Mouse (Mus musculus): ENCODE measurements at regions not wholly inside any gene's neighbourhood (a gene's known extent, or its start where the extent isn't known, plus 50 kb on each side); places are given as distances from the start of the nearest gene placed in this dataset.

DNA sequence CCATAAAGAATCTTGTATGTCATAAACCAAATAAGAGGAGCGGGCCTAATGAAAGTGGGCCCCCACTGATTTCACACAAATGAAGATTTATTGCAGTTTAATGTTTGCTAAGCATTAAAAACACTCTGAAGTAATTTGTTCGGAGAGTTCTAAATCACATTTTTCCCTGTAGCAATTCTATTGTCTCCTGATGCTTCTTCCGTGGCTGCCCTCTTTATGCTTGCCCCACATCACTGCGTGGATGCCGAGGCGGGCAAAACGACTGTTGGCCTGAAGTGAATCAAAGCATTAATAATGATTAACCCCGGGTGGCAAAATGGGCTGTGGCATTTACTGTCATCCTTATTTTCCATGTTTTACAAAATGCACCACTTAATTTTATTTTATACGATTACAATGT, 134.9 kb upstream of the E2f7 start:
- no peak for TF ChIP-seq CTCF (IDR thresholded peaks at IDR 0.05; ENCODE audit: low read depth)
- TF ChIP-seq EP300 (IDR thresholded peaks at IDR 0.05; ENCODE audit: low read depth): no peak
- no peak overlapping the region for H3K4me2 ChIP-seq (ENCODE audit: low read depth)
- no peaks in the 10 kb centered on the region for H3K36me3 ChIP-seq (replicated peaks; ENCODE audit: control insufficient read depth, insufficient read depth, low read depth)
- 71% methylated on average over 9 of the region's 9 CpGs for WGBS (ENCODE audit: insufficient replicate concordance)
- H3K27me3 ChIP-seq (ENCODE audit: control insufficient read depth, insufficient read depth, low read length): no peaks in the 10 kb centered on the region
- no peaks in the 10 kb centered on the region for H3K4me1 ChIP-seq (replicated peaks; ENCODE audit: control insufficient read depth in 2 of 2, insufficient read depth in 2 of 2, low read length in 1 of 2)
- H3K9me3 ChIP-seq (ENCODE audit: control insufficient read depth, low read length): no peaks in the 10 kb centered on the region
- no peak overlapping the region for H3K4me3 ChIP-seq (ENCODE audit: insufficient read depth in 1 of 2, low read depth in 2 of 2, low read length in 2 of 2)
- no peak overlapping the region for H3K9ac ChIP-seq (replicated peaks)
- ATAC-seq (ENCODE audit: insufficient read depth) (no peak), DNase-seq (ENCODE audit: low read depth in 3 of 3, low spot score in 3 of 3) (no peak)
- H3K27ac ChIP-seq: no peak overlapping the region

DNA sequence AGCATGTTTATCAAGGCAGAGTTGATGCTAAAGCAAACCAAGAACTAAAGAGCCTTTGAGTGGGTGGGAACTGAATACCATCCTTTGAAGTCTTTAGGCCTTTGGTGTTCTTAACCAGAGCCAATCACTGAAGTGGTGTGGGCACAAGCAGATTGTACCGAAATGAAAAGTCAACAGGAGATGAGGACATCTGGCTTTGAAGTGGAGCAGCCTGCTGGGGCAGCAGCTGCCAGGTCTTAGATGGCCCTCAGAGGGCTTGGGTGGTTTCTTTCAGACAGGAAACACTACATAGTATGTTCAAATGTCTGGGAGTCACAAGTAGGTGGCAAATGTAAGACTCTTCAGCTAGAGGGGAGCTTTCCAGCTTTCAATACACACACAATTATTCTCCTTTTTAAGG, 128.2 kb upstream of the E2f7 start:
- DNase-seq (ENCODE audit: low read depth in 3 of 3, low spot score in 3 of 3) (no peak), ATAC-seq (ENCODE audit: insufficient read depth) (no peak)
- Histone ChIP-seq H3K27me3 (ENCODE audit: control insufficient read depth, insufficient read depth, low read length) (no peaks in the 10 kb centered on the region), H3K4me3 (ENCODE audit: insufficient read depth in 1 of 2, low read depth in 2 of 2, low read length in 2 of 2) (no peak overlapping the region), H3K27ac (no peak overlapping the region), H3K4me2 (ENCODE audit: low read depth) (no peak overlapping the region), H3K9ac (replicated peaks) (no peak overlapping the region), H3K9me3 (ENCODE audit: control insufficient read depth, low read length) (no peaks in the 10 kb centered on the region), H3K4me1 (replicated peaks; ENCODE audit: control insufficient read depth in 2 of 2, insufficient read depth in 2 of 2, low read length in 1 of 2) (no peaks in the 10 kb centered on the region), H3K36me3 (replicated peaks; ENCODE audit: control insufficient read depth, insufficient read depth, low read depth) (no peaks in the 10 kb centered on the region)
- TF ChIP-seq EP300 (IDR thresholded peaks at IDR 0.05; ENCODE audit: low read depth): no peak
- TF ChIP-seq CTCF (IDR thresholded peaks at IDR 0.05; ENCODE audit: low read depth): no peak
- WGBS (ENCODE audit: insufficient replicate concordance): 32% methylated on average over 1 of the region's 1 CpGs

DNA sequence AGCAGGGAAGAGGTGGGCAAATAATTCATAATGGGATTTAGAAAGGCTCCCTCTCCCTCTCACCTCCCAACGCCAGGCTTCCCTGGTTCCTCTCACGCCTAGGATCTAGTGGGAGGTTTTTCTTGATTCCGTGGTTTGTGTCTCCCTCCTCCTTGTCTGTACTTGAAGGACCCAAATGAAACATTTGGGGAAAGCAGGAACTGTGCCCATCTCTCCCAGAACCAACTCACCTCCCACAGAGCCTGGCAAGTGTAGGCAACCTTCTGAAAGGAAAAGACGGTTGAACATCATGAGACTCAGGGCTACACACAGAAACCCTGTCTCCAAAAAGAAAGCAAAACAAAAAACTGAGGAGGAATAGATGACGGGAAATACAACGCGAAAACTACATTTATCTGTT, 126.0 kb upstream of the E2f7 start:
- H3K4me2 ChIP-seq (ENCODE audit: low read depth): no peak overlapping the region
- no peaks in the 10 kb centered on the region for H3K9me3 ChIP-seq (ENCODE audit: control insufficient read depth, low read length)
- no peaks in the 10 kb centered on the region for H3K27me3 ChIP-seq (ENCODE audit: control insufficient read depth, insufficient read depth, low read length)
- 58% methylated on average over 7 of the region's 7 CpGs for WGBS (ENCODE audit: insufficient replicate concordance)
- no peak for TF ChIP-seq EP300 (IDR thresholded peaks at IDR 0.05; ENCODE audit: low read depth)
- no peak for TF ChIP-seq CTCF (IDR thresholded peaks at IDR 0.05; ENCODE audit: low read depth)
- H3K4me1 ChIP-seq (replicated peaks; ENCODE audit: control insufficient read depth in 2 of 2, insufficient read depth in 2 of 2, low read length in 1 of 2): no peaks in the 10 kb centered on the region
- DNase-seq (ENCODE audit: low read depth in 3 of 3, low spot score in 3 of 3): no peak
- H3K36me3 ChIP-seq (replicated peaks; ENCODE audit: control insufficient read depth, insufficient read depth, low read depth): no peaks in the 10 kb centered on the region
- no peak overlapping the region for H3K27ac ChIP-seq
- ATAC-seq (ENCODE audit: insufficient read depth): no peak
- no peak overlapping the region for H3K9ac ChIP-seq (replicated peaks)
- H3K4me3 ChIP-seq (ENCODE audit: insufficient read depth in 1 of 2, low read depth in 2 of 2, low read length in 2 of 2): no peak overlapping the region

DNA sequence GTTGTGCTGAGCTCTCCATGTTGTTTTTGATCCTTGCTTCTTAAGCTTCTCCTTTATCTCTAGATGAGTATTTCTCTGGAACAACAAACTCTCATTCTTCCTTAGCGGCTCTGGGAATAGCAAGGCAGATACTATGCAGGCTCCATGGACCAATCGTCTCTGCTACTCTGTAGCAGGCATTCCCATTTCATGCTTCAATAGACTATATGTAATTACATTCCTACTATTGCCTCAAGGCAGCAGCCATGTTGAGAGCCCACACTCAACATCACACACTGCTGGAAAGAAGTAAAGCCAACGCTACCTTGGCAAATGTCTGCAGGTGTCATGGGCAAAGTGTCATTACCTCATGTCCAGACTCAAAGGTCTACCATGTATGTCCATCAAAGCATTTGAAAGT, 119.6 kb upstream of the E2f7 start:
- H3K4me1 ChIP-seq (replicated peaks; ENCODE audit: control insufficient read depth in 2 of 2, insufficient read depth in 2 of 2, low read length in 1 of 2): no peaks in the 10 kb centered on the region
- no peaks in the 10 kb centered on the region for H3K27me3 ChIP-seq (ENCODE audit: control insufficient read depth, insufficient read depth, low read length)
- no peaks in the 10 kb centered on the region for H3K9me3 ChIP-seq (ENCODE audit: control insufficient read depth, low read length)
- no peak overlapping the region for H3K4me2 ChIP-seq (ENCODE audit: low read depth)
- H3K9ac ChIP-seq (replicated peaks): no peak overlapping the region
- ATAC-seq (ENCODE audit: insufficient read depth) (no peak), DNase-seq (ENCODE audit: low read depth in 3 of 3, low spot score in 3 of 3) (no peak)
- no peak overlapping the region for H3K4me3 ChIP-seq (ENCODE audit: insufficient read depth in 1 of 2, low read depth in 2 of 2, low read length in 2 of 2)
- 62% methylated on average over 3 of the region's 3 CpGs for WGBS (ENCODE audit: insufficient replicate concordance)
- no peak overlapping the region for H3K27ac ChIP-seq
- no peak for TF ChIP-seq EP300 (IDR thresholded peaks at IDR 0.05; ENCODE audit: low read depth)
- no peak for TF ChIP-seq CTCF (IDR thresholded peaks at IDR 0.05; ENCODE audit: low read depth)
- H3K36me3 ChIP-seq (replicated peaks; ENCODE audit: control insufficient read depth, insufficient read depth, low read depth): no peaks in the 10 kb centered on the region

DNA sequence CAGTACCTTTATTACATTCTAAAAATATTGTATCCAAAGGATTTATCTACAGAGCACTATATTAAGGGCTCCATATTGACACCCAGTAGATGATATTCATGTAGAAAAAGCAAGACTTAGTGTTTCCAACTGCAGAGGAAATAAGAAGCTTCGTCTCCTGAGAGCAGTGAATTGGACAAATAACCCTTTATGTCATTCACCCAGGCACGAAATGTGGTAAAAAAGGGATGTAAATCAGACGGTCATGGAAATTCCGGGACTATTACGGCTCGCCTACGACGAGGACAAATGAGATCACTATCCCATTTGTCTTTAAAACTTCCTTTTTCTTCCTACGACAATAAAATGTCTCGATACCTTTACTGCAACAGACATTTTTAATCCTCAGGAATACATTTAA, 104.8 kb upstream of the E2f7 start:
- Histone ChIP-seq H3K4me3 (ENCODE audit: insufficient read depth in 1 of 2, low read depth in 2 of 2, low read length in 2 of 2) (no peak overlapping the region), H3K36me3 (replicated peaks; ENCODE audit: control insufficient read depth, insufficient read depth, low read depth) (no peaks in the 10 kb centered on the region), H3K27me3 (ENCODE audit: control insufficient read depth, insufficient read depth, low read length) (no peaks in the 10 kb centered on the region), H3K27ac (no peak overlapping the region), H3K9ac (replicated peaks) (no peak overlapping the region), H3K4me1 (replicated peaks; ENCODE audit: control insufficient read depth in 2 of 2, insufficient read depth in 2 of 2, low read length in 1 of 2) (no peaks in the 10 kb centered on the region), H3K4me2 (ENCODE audit: low read depth) (no peak overlapping the region), H3K9me3 (ENCODE audit: control insufficient read depth, low read length) (no peaks in the 10 kb centered on the region)
- DNase-seq (ENCODE audit: low read depth in 3 of 3, low spot score in 3 of 3) (no peak), ATAC-seq (ENCODE audit: insufficient read depth) (no peak)
- WGBS (ENCODE audit: insufficient replicate concordance): 55% methylated on average over 10 of the region's 10 CpGs
- TF ChIP-seq EP300 (IDR thresholded peaks at IDR 0.05; ENCODE audit: low read depth) (no peak), CTCF (IDR thresholded peaks at IDR 0.05; ENCODE audit: low read depth) (no peak)
